Mouse (Mus musculus) MEL (cell line): ENCODE results near the gene Nmrk1.

Source experiments
- CTCF ChIP-seq, 3 experiments: IDR thresholded peaks in 2 of 3; conservative IDR thresholded peaks in 1 of 3; 2 replicates each; pipeline ENCODE4 v1.5.1; 2011 to 2012; ENCODE audit warnings: low read length in 3 of 3, low read depth in 2 of 3, mild to moderate bottlenecking in 2 of 3, improper control_type of control experiment in 1 of 3, inconsistent platforms in 1 of 3, mixed read lengths in 1 of 3, moderate library complexity in 1 of 3; ENCODE audit not compliant: control insufficient read depth in 1 of 3, insufficient read depth in 1 of 3, poor library complexity in 1 of 3, severe bottlenecking in 1 of 3
- E2F4 ChIP-seq: IDR thresholded peaks from 2 replicates; pipeline ENCODE4 v1.6.1; 2011; ENCODE audit warnings: low read depth, low read length, improper control_type of control experiment, borderline replicate concordance
- ELF1 ChIP-seq: IDR thresholded peaks from 2 replicates; pipeline ENCODE4 v1.6.1; 2014; ENCODE audit warnings: low read depth, mild to moderate bottlenecking, inconsistent platforms, low read length, improper control_type of control experiment, moderate library complexity
- EP300 ChIP-seq, 2 experiments: IDR thresholded peaks; 2 replicates each; pipeline ENCODE4 v1.6.1; 2011; ENCODE audit warnings: improper control_type of control experiment in 2 of 2, low read length in 2 of 2, low read depth in 1 of 2, mild to moderate bottlenecking in 1 of 2
- GATA1 ChIP-seq: IDR thresholded peaks from 2 replicates; pipeline ENCODE4 v1.6.1; 2011; ENCODE audit warnings: low read depth, low read length, improper control_type of control experiment
- JUND ChIP-seq: IDR thresholded peaks from 2 replicates; pipeline ENCODE4 v1.6.1; 2011; ENCODE audit warnings: low read depth, mild to moderate bottlenecking, improper control_type of control experiment, low read length
- NRF1 ChIP-seq: IDR thresholded peaks from 2 replicates; pipeline ENCODE4 v1.6.1; 2014; ENCODE audit warnings: low read depth, mild to moderate bottlenecking, inconsistent platforms, low read length, improper control_type of control experiment, moderate library complexity; ENCODE audit not compliant: poor library complexity, insufficient read depth, severe bottlenecking
- POLR2A ChIP-seq, 2 experiments: IDR thresholded peaks; 2 replicates each; pipeline ENCODE4 v1.6.1; 2011 to 2012; ENCODE audit warnings: low read length in 2 of 2, mild to moderate bottlenecking in 2 of 2, control low read depth in 1 of 2, improper control_type of control experiment in 1 of 2, low read depth in 1 of 2, moderate library complexity in 1 of 2; ENCODE audit not compliant: control insufficient read depth in 1 of 2, insufficient read depth in 1 of 2, poor library complexity in 1 of 2
- RAD21 ChIP-seq: IDR thresholded peaks from 2 replicates; pipeline ENCODE4 v1.6.1; 2011; ENCODE audit warnings: mild to moderate bottlenecking, low read depth, low read length, improper control_type of control experiment
- SIN3A ChIP-seq: IDR thresholded peaks from 2 replicates; pipeline ENCODE4 v1.6.1; 2012; ENCODE audit warnings: low read length, improper control_type of control experiment, inconsistent platforms
- TBP ChIP-seq: IDR thresholded peaks from 2 replicates; pipeline ENCODE4 v1.8.0; 2011; ENCODE audit warnings: low read depth, low read length, improper control_type of control experiment
- ZC3H11A ChIP-seq: IDR thresholded peaks from 2 replicates; pipeline ENCODE4 v1.6.1; 2012; ENCODE audit warnings: low read depth, mild to moderate bottlenecking, inconsistent platforms, low read length, improper control_type of control experiment

DNA sequence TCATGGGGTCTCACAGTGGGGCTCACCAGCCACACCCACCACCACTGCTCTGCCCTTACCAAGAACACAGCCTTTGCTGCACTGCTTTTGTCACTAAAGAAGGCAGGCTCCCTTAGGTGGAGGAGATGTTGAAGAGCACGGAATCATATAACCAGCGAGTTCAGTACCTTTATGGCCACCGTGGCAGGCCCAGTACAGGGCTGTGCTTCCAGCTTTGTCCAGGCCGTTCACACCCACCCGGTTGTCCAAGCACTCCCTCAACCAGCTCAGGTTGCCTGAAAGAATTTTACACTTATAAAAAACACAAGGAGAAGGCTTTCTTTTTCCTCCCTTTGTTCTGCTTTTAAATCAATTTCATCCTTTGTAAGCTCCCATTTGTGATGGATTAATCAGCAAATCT lies 41.5 kb upstream of the Nmrk1 start:
- TF ChIP-seq JUND (no peak), NRF1 (no peak), ZC3H11A (no peak), CTCF (IDR thresholded peaks at IDR 0.05 in 2 of 3, conservative IDR thresholded peaks at IDR 0.05 in 1 of 3; ENCODE audit: control insufficient read depth in 1 of 3, insufficient read depth in 1 of 3, low read depth in 2 of 3, low read length in 3 of 3, poor library complexity in 1 of 3, severe bottlenecking in 1 of 3) (no peak), EP300 (IDR thresholded peaks at IDR 0.05; ENCODE audit: low read depth in 1 of 2, low read length in 2 of 2) (no peak), SIN3A (no peak), POLR2A (IDR thresholded peaks at IDR 0.05; ENCODE audit: control insufficient read depth in 1 of 2, insufficient read depth in 1 of 2, low read depth in 1 of 2, low read length in 2 of 2, poor library complexity in 1 of 2) (no peak), E2F4 (no peak), ELF1 (no peak), RAD21 (no peak), TBP (no peak), GATA1 (no peak)
